Mouse (Mus musculus): ENCODE data around the gene Calml4. TPM values are rescaled to one million over a fixed set of nuclear protein-coding genes. Genes with fewer than 3 reads are reported as not detected.
A peak's percentile ranks its signal among the peaks of the same experiment; 100 is the strongest.
"Not testable (repeated sequence)": the region's sequence is repeated elsewhere in the genome, so short reads cannot be mapped to it uniquely, and the experiment has no call there.

Calml4 gene
- polyA plus RNA-seq, 1 experiment from 2014 or later: 2.2 TPM

DNA sequence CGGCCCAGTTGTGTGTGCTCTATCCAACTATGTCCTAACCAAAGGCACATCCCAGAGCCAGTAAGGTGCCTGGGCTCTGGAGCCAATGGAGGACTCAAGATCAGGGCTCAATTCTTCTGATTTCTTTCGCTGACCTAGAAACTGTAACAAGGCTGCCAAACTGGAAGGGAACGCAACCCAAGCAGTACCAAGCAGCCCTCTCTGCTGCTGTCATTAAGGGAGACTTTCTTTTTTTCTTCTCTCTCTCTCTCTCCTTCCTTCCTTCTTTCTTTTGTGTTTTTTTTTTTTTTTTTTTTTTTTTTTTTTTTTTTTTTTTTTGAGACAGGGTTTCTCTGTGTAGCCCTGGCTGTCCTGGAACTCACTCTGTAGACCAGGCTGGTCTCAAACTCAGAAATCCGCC is 11.4 kb downstream of the Calml4 start:
- not testable (repeated sequence) for ATAC-seq (ENCODE audit: insufficient number of reproducible peaks, insufficient read depth, low FRiP score, low read depth); H3K4me2 ChIP-seq (ENCODE audit: low read length); H3K9ac ChIP-seq (ENCODE audit: low read length); H3K4me3 ChIP-seq (ENCODE audit: control insufficient read depth in 1 of 2, insufficient read depth in 1 of 2, low read depth in 1 of 2, low read length in 2 of 2); H3K36me3 ChIP-seq (ENCODE audit: control insufficient read depth, insufficient read depth, low read length); H3K9me3 ChIP-seq (ENCODE audit: control insufficient read depth, low read length); H3K27ac ChIP-seq (replicated peaks in 1 of 2; ENCODE audit: control insufficient read depth in 1 of 2, insufficient read depth in 1 of 2, low read depth in 2 of 2, low read length in 2 of 2); H3K27me3 ChIP-seq (ENCODE audit: control insufficient read depth, insufficient read depth, low read length); H3K4me1 ChIP-seq (ENCODE audit: control insufficient read depth in 2 of 2, insufficient read depth in 2 of 2, low read length in 2 of 2)
- 88% methylated on average over 4 of the region's 4 CpGs for WGBS

DNA sequence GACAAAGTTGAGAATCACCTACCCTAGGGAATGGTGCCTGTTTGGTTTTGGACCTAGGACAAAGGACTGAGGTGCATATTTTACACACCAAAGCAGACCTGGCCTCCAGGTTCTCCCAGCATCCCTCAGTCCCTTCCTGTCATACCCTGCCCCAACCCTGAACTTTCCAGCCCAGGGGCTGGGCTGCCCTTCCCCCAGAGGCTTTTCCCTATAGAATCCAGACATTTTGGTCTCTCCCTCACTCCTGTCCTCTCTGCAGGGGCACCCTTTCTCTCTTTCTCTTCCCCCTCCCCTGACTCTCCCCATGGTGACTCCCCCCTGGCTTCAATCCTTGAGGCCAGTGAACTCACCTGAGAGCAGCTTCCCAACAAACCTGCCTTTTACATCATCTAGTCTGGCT is 12.8 kb downstream of the Calml4 start:
- H3K36me3 ChIP-seq (ENCODE audit: control insufficient read depth, insufficient read depth, low read length): no peaks in the 10 kb centered on the region
- ATAC-seq (ENCODE audit: insufficient number of reproducible peaks, insufficient read depth, low FRiP score, low read depth): no peak
- no peaks in the 10 kb centered on the region for H3K27me3 ChIP-seq (ENCODE audit: control insufficient read depth, insufficient read depth, low read length)
- H3K4me2 ChIP-seq (ENCODE audit: low read length): no peak overlapping the region
- H3K4me3 ChIP-seq (ENCODE audit: control insufficient read depth in 1 of 2, insufficient read depth in 1 of 2, low read depth in 1 of 2, low read length in 2 of 2): no peak overlapping the region
- no peak overlapping the region for H3K9ac ChIP-seq (ENCODE audit: low read length)
- no peaks in the 10 kb centered on the region for H3K4me1 ChIP-seq (ENCODE audit: control insufficient read depth in 2 of 2, insufficient read depth in 2 of 2, low read length in 2 of 2)
- no peaks in the 10 kb centered on the region for H3K9me3 ChIP-seq (ENCODE audit: control insufficient read depth, low read length)
- H3K27ac ChIP-seq (replicated peaks in 1 of 2; ENCODE audit: control insufficient read depth in 1 of 2, insufficient read depth in 1 of 2, low read depth in 2 of 2, low read length in 2 of 2): no peak overlapping the region

DNA sequence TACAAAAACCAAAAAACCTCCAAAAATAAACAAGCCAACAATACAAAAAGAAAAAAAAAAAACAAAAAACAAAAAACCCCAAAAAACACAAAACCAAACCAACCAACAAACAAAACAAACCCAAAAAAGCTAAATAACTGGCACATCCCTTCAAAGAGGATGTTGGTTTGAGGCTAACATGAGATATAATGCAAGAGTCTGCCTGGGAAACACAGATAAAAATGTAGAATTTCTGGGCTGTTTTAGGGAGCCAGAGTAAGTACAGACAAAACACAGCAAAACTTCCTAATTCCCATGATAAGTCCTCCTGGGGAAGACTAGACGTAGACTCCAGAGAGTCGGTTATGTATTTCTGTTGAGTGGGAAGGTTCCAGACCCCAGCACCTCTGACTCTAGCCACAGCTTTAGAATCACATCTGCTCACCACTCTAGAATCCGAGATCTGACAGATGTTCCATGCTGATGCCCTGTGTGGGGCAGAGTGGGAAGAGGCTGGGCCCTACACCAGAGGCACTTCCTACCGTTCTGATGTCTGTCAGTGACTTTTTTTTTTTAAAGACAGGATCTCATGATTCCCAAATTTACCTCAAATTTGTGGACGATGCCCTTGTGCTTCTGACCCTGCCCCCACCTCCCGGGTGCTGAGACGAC is 19.2 kb downstream of the Calml4 start:
- Histone ChIP-seq H3K4me3 (ENCODE audit: control insufficient read depth in 1 of 2, insufficient read depth in 1 of 2, low read depth in 1 of 2, low read length in 2 of 2) (no peak overlapping the region), H3K9me3 (ENCODE audit: control insufficient read depth, low read length) (no peaks in the 10 kb centered on the region), H3K27ac (replicated peaks in 1 of 2; ENCODE audit: control insufficient read depth in 1 of 2, insufficient read depth in 1 of 2, low read depth in 2 of 2, low read length in 2 of 2) (no peak overlapping the region), H3K36me3 (ENCODE audit: control insufficient read depth, insufficient read depth, low read length) (peaks cover 24% of the 10 kb centered on the region), H3K27me3 (ENCODE audit: control insufficient read depth, insufficient read depth, low read length) (no peaks in the 10 kb centered on the region), H3K9ac (ENCODE audit: low read length) (no peak overlapping the region), H3K4me1 (ENCODE audit: control insufficient read depth in 2 of 2, insufficient read depth in 2 of 2, low read length in 2 of 2) (peaks cover 8 to 17% of the 10 kb centered on the region in 2 experiments; a peak in 3 of 4 replicates), H3K4me2 (ENCODE audit: low read length) (no peak overlapping the region)
- 80% methylated on average over 7 of the region's 7 CpGs for WGBS
- ATAC-seq (ENCODE audit: insufficient number of reproducible peaks, insufficient read depth, low FRiP score, low read depth): no peak

DNA sequence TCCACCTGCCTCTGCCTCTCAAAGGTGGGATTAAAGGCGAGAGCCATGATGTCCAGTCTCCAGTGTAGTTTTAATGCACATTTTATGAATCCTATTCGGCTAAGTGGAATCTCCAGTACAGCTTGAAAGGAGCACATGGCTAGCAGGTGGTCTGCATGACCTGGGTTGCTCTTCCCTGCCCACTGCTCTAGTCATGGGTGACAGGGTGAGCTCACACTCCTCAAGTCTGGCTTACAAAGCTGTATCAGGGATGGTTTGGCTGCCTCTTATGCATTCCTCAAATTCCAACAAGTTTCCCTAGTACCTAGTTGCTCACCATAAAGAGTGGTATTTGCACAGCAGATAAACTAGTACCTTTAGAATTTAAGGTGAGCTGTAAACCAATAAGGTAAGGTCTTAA is 19.9 kb downstream of the Calml4 start:
- no peaks in the 10 kb centered on the region for H3K27me3 ChIP-seq (ENCODE audit: control insufficient read depth, insufficient read depth, low read length)
- WGBS: 73% methylated on average over 2 of the region's 2 CpGs
- peaks cover 25% of the 10 kb centered on the region for H3K36me3 ChIP-seq (ENCODE audit: control insufficient read depth, insufficient read depth, low read length)
- peaks cover 8 to 17% of the 10 kb centered on the region in 2 experiments; a peak in 3 of 4 replicates for H3K4me1 ChIP-seq (ENCODE audit: control insufficient read depth in 2 of 2, insufficient read depth in 2 of 2, low read length in 2 of 2)
- H3K27ac ChIP-seq (replicated peaks in 1 of 2; ENCODE audit: control insufficient read depth in 1 of 2, insufficient read depth in 1 of 2, low read depth in 2 of 2, low read length in 2 of 2): no peak overlapping the region
- no peaks in the 10 kb centered on the region for H3K9me3 ChIP-seq (ENCODE audit: control insufficient read depth, low read length)
- ATAC-seq (ENCODE audit: insufficient number of reproducible peaks, insufficient read depth, low FRiP score, low read depth): no peak
- no peak overlapping the region for H3K4me3 ChIP-seq (ENCODE audit: control insufficient read depth in 1 of 2, insufficient read depth in 1 of 2, low read depth in 1 of 2, low read length in 2 of 2)
- no peak overlapping the region for H3K9ac ChIP-seq (ENCODE audit: low read length)
- H3K4me2 ChIP-seq (ENCODE audit: low read length): no peak overlapping the region

DNA sequence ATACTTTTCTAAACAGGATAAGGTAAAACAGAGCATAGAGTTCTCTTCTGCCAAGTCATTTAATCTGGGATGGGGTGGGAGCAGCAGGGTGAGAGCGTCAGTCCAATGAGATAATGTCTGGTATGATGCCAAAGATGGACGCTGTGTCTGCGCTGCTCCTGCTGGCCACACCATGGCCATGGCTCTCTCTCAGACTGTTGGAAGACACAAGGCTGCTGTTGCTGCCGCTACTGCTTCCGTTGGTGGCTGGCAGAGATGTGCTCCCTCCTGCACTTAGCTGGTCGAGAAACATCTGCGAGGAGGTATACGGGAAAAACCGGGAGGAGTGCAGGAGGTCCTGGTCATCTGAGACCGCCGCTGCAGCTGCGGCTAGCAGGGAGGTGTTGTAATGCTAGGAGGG is 24.0 kb downstream of the Calml4 start:
- H3K27me3 ChIP-seq (ENCODE audit: control insufficient read depth, insufficient read depth, low read length): no peaks in the 10 kb centered on the region
- peak overlapping the region; percentile 12; the same call in 1 of the 2 replicates for H3K4me2 ChIP-seq (ENCODE audit: low read length)
- peak; percentile 59; the same call in 1 of the 2 replicates for ATAC-seq (ENCODE audit: insufficient number of reproducible peaks, insufficient read depth, low FRiP score, low read depth)
- H3K36me3 ChIP-seq (ENCODE audit: control insufficient read depth, insufficient read depth, low read length): peaks cover 59% of the 10 kb centered on the region
- H3K4me1 ChIP-seq (ENCODE audit: control insufficient read depth in 2 of 2, insufficient read depth in 2 of 2, low read length in 2 of 2): peaks cover 8 to 17% of the 10 kb centered on the region in 2 experiments; a peak in 3 of 4 replicates
- H3K9me3 ChIP-seq (ENCODE audit: control insufficient read depth, low read length): no peaks in the 10 kb centered on the region
- H3K9ac ChIP-seq (ENCODE audit: low read length): no peak overlapping the region
- peak overlapping the region; percentile 31 to 55; a peak in 3 of 4 replicates for H3K27ac ChIP-seq (replicated peaks in 1 of 2; ENCODE audit: control insufficient read depth in 1 of 2, insufficient read depth in 1 of 2, low read depth in 2 of 2, low read length in 2 of 2)
- no peak overlapping the region for H3K4me3 ChIP-seq (ENCODE audit: control insufficient read depth in 1 of 2, insufficient read depth in 1 of 2, low read depth in 1 of 2, low read length in 2 of 2)
- WGBS: 50% methylated on average over 12 of the region's 12 CpGs

DNA sequence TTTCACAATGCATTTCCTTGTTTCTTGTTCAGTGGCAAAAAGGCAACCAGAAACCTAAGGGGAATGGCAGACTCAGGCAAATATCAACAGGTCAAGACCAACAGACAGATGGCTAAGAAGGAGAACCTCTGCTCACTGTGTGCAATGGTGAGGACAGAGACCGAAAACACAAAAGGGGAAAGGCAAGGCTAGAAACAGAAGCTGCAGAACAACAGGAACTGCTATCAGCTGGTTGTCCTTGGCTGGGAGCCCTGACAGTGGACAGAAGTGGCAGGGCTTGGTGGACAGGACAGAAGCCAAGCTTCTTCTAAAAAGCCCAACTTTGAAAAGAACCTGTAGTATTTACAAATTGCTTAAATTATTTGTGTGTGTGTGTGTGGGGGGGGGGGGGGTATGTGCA is 36.6 kb downstream of the Calml4 start:
- no peak for ATAC-seq (ENCODE audit: insufficient number of reproducible peaks, insufficient read depth, low FRiP score, low read depth)
- no peak overlapping the region for H3K4me2 ChIP-seq (ENCODE audit: low read length)
- H3K36me3 ChIP-seq (ENCODE audit: control insufficient read depth, insufficient read depth, low read length): peaks cover 55% of the 10 kb centered on the region
- H3K27ac ChIP-seq (replicated peaks in 1 of 2; ENCODE audit: control insufficient read depth in 1 of 2, insufficient read depth in 1 of 2, low read depth in 2 of 2, low read length in 2 of 2): no peak overlapping the region; a peak in 1 of 4 replicates
- WGBS: 42% methylated on average over 1 of the region's 1 CpGs
- H3K9me3 ChIP-seq (ENCODE audit: control insufficient read depth, low read length): no peaks in the 10 kb centered on the region
- 0 out of 4 replicates have a peak, but pooled peaks cover 0 to 3% of the 10 kb centered on the region in 2 experiments for H3K4me1 ChIP-seq (ENCODE audit: control insufficient read depth in 2 of 2, insufficient read depth in 2 of 2, low read length in 2 of 2)
- H3K9ac ChIP-seq (ENCODE audit: low read length): no peak overlapping the region
- no peaks in the 10 kb centered on the region for H3K27me3 ChIP-seq (ENCODE audit: control insufficient read depth, insufficient read depth, low read length)
- no peak overlapping the region for H3K4me3 ChIP-seq (ENCODE audit: control insufficient read depth in 1 of 2, insufficient read depth in 1 of 2, low read depth in 1 of 2, low read length in 2 of 2)

DNA sequence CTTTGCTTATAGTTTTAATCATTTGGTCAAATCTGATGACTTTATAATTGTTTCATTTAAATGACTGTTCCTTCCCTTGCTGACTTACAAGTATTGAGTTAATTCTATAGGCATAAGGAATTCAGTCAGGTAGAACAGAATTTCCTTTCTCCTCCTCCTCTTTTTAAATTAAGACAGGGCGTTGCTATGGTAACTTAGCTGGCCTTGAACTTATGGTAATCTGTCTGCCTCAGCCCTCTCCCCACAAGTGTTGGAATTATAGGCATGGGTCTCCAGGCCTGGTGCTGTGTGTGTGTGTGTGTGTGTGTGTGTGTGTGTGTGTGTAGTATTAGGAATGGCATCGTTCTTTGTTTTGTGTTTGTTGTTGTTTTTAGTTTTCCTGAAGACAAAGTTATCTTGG is 43.9 kb downstream of the Calml4 start:
- H3K4me1 ChIP-seq (ENCODE audit: control insufficient read depth in 2 of 2, insufficient read depth in 2 of 2, low read length in 2 of 2): no peaks in the 10 kb centered on the region
- no peak overlapping the region for H3K4me2 ChIP-seq (ENCODE audit: low read length)
- no peak overlapping the region for H3K9ac ChIP-seq (ENCODE audit: low read length)
- ATAC-seq (ENCODE audit: insufficient number of reproducible peaks, insufficient read depth, low FRiP score, low read depth): no peak
- WGBS: 91% methylated on average over 2 of the region's 2 CpGs
- H3K27me3 ChIP-seq (ENCODE audit: control insufficient read depth, insufficient read depth, low read length): no peaks in the 10 kb centered on the region
- H3K36me3 ChIP-seq (ENCODE audit: control insufficient read depth, insufficient read depth, low read length): peaks cover 35% of the 10 kb centered on the region
- no peak overlapping the region for H3K4me3 ChIP-seq (ENCODE audit: control insufficient read depth in 1 of 2, insufficient read depth in 1 of 2, low read depth in 1 of 2, low read length in 2 of 2)
- no peaks in the 10 kb centered on the region for H3K9me3 ChIP-seq (ENCODE audit: control insufficient read depth, low read length)
- no peak overlapping the region for H3K27ac ChIP-seq (replicated peaks in 1 of 2; ENCODE audit: control insufficient read depth in 1 of 2, insufficient read depth in 1 of 2, low read depth in 2 of 2, low read length in 2 of 2)

DNA sequence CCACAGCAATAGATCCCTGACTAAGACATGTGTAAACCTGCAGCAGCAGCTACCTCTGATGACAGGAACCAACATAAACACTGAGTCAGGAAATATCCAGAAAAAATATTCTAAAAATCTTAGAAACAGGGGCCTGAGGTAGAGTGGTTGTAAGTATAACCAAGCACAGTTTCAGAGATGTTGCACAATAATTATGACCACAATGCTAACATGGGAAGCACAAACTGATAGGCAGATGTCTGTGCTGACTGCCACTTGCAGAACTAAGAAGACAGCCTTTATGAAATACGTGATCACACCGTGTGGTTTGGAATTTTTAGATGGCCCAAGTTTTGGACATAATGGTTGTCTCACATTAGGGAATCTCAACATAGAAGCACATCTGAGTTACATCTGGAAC is 46.0 kb downstream of the Calml4 start:
- Histone ChIP-seq H3K4me2 (ENCODE audit: low read length) (no peak overlapping the region), H3K9me3 (ENCODE audit: control insufficient read depth, low read length) (no peaks in the 10 kb centered on the region), H3K27ac (replicated peaks in 1 of 2; ENCODE audit: control insufficient read depth in 1 of 2, insufficient read depth in 1 of 2, low read depth in 2 of 2, low read length in 2 of 2) (no peak overlapping the region), H3K27me3 (ENCODE audit: control insufficient read depth, insufficient read depth, low read length) (no peaks in the 10 kb centered on the region), H3K4me3 (ENCODE audit: control insufficient read depth in 1 of 2, insufficient read depth in 1 of 2, low read depth in 1 of 2, low read length in 2 of 2) (no peak overlapping the region), H3K4me1 (ENCODE audit: control insufficient read depth in 2 of 2, insufficient read depth in 2 of 2, low read length in 2 of 2) (no peaks in the 10 kb centered on the region), H3K36me3 (ENCODE audit: control insufficient read depth, insufficient read depth, low read length) (peaks cover 37% of the 10 kb centered on the region), H3K9ac (ENCODE audit: low read length) (no peak overlapping the region)
- WGBS: 93% methylated on average over 2 of the region's 2 CpGs
- ATAC-seq (ENCODE audit: insufficient number of reproducible peaks, insufficient read depth, low FRiP score, low read depth): no peak
